Mouse (Mus musculus): ENCODE measurements around the gene Ccdc24.

- TF ChIP-seq TAL1 (IDR thresholded peaks at IDR 0.05; ENCODE audit: low read length) (no peak), GATA1 (IDR thresholded peaks at IDR 0.05; ENCODE audit: low read length) (no peak)
Observed at GRCm38 (mm10) chr4:117846261-117846660, 26.1 kb downstream of the Ccdc24 start.

All from erythroblast, embryonic 14.5 days (primary cell).